ENCODE assay signal across 8 mouse cellular contexts in the genomic region with DNA sequence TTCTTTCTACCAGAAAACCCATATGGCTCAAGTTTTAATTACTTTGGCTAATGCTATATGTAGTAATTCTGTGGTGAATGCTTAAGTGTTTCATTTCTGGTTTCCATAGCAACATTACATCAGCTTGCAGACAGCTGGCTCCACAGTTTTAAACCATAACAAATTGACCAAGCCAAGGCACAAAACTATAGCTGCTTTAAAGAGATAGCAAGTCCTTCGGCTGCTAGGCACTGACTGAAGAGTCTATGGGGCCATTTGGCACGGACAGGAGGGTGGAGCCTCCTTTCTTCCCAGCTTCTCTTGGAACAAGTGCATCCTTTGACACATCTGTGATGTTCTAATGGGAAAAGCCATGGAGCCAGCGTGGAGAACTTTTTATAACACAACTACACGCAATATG.
DNase-seq lines count a peak whose midpoint lies in the region; ATAC-seq and TF ChIP-seq lines count a peak whose summit lies in the region.

No protein-coding gene starts in this region.

- no peak overlapping the region for H3K4me3 ChIP-seq in heart, embryonic 14.5 days (ENCODE audit: control insufficient read depth in 1 of 2, insufficient read depth in 1 of 2, low read depth in 1 of 2, low read length in 2 of 2)
- no peak overlapping the region for H3K4me3 ChIP-seq in lung, embryonic 15.5 days

- ATAC-seq in heart, embryonic 14.5 days (ENCODE audit: insufficient number of reproducible peaks, insufficient read depth, low FRiP score, low read depth), result no peak
- ATAC-seq in lung, embryonic 15.5 days (ENCODE audit: borderline replicate concordance, extremely low read depth, low FRiP score, low TSS enrichment), result peak; percentile 17; the same call in 1 of the 2 replicates

- peak; percentile 40 for DNase-seq in adrenal gland, postnatal 10 days
- DNase-seq in adrenal gland, postnatal 14 days, result no peak
- DNase-seq in brain, embryonic 14.5 days (ENCODE audit: low read depth), result peak; percentile 88
- peak; percentile 46 for DNase-seq in retina, embryonic 14.5 days (ENCODE audit: low spot score)
- no peak for DNase-seq in thymus, postnatal 10 days (ENCODE audit: low spot score in 2 of 2)
- DNase-seq in left cerebral cortex, postnatal 36 days (ENCODE audit: low spot score in 2 of 2), result no peak

- H3K27ac ChIP-seq in heart, embryonic 14.5 days (replicated peaks in 1 of 2; ENCODE audit: control insufficient read depth in 1 of 2, insufficient read depth in 1 of 2, low read depth in 2 of 2, low read length in 2 of 2), result peak overlapping the region in 1 of 2 experiments; percentile 12; a peak in 1 of 4 replicates
- H3K27ac ChIP-seq in lung, embryonic 15.5 days, result peak overlapping the region; percentile 8; the same call in 1 of the 2 replicates

- H3K27me3 ChIP-seq in heart, embryonic 14.5 days (ENCODE audit: control insufficient read depth, insufficient read depth, low read length), result no peaks in the 10 kb centered on the region
- H3K27me3 ChIP-seq in lung, embryonic 15.5 days, result no peaks in the 10 kb centered on the region

- 53% methylated on average over 4 of the region's 4 CpGs for WGBS in heart, embryonic 14.5 days
- 17% methylated on average over 4 of the region's 4 CpGs for WGBS in lung, embryonic 15.5 days

- 0 out of 2 replicates have a peak, but pooled peaks cover 3% of the 10 kb centered on the region for H3K36me3 ChIP-seq in heart, embryonic 14.5 days (ENCODE audit: control insufficient read depth, insufficient read depth, low read length)
- H3K36me3 ChIP-seq in lung, embryonic 15.5 days, result no peaks in the 10 kb centered on the region

- no peak for TF ChIP-seq CTCF in brain, embryonic 14.5 days (IDR thresholded peaks at IDR 0.05; ENCODE audit: borderline replicate concordance, extremely low read depth, insufficient read depth, insufficient read length)

- intact Hi-C loops in left cerebral cortex, postnatal 36 days (cut with DNase I), result no loop called here

- no peak for TF ChIP-seq POLR2A in brain, embryonic 14.5 days (IDR thresholded peaks at IDR 0.05; ENCODE audit: borderline replicate concordance, extremely low read depth, insufficient read depth, insufficient read length, poor library complexity, severe bottlenecking)

- H3K9me3 ChIP-seq in heart, embryonic 14.5 days (ENCODE audit: control insufficient read depth, low read length), result no peaks in the 10 kb centered on the region
- no peaks in the 10 kb centered on the region for H3K9me3 ChIP-seq in lung, embryonic 15.5 days

- H3K4me2 ChIP-seq in heart, embryonic 14.5 days (ENCODE audit: low read length), result peak overlapping the region; percentile 75; the same call in 1 of the 2 replicates
- H3K4me2 ChIP-seq in lung, embryonic 15.5 days, result peak overlapping the region; percentile 3; the same call in 1 of the 2 replicates

- H3K4me1 ChIP-seq in heart, embryonic 14.5 days (ENCODE audit: control insufficient read depth in 2 of 2, insufficient read depth in 2 of 2, low read length in 2 of 2), result peaks cover 7 to 21% of the 10 kb centered on the region in 2 experiments; a peak in 3 of 4 replicates
- H3K4me1 ChIP-seq in lung, embryonic 15.5 days, result peaks cover 53% of the 10 kb centered on the region

- H3K9ac ChIP-seq in heart, embryonic 14.5 days (ENCODE audit: low read length), result no peak overlapping the region
- no peak overlapping the region for H3K9ac ChIP-seq in lung, embryonic 15.5 days

Comparison
In these comparisons a context has a peak if more than half of its experiments do, and no peak if none do; other contexts are left out.
1. DNase-seq: peak in adrenal gland, postnatal 10 days (single experiment), brain, embryonic 14.5 days (single experiment) and retina, embryonic 14.5 days (single experiment); none in adrenal gland, postnatal 14 days (single experiment), thymus, postnatal 10 days (0 of 2) and left cerebral cortex, postnatal 36 days (0 of 2).